Mouse (Mus musculus) liver, embryonic 16.5 days (tissue): ENCODE measurements at regions not wholly inside any gene's neighbourhood (a gene's known extent, or its start where the extent isn't known, plus 50 kb on each side); places are given as distances from the start of the nearest gene placed in this dataset.

Experiments used
- ATAC-seq: fragments of 200-750 bp; cut with Nextera tagmentation; 2 replicates; pipeline ENCODE4 v1.8.0; 2017; ENCODE audit warnings: low read depth, mild to moderate bottlenecking, moderate number of reproducible peaks, moderate library complexity
- H3K27ac ChIP-seq: fragments of 300-500 bp; sonication (generic); 2 replicates; pipeline ENCODE4 v1.5.1; 2014; ENCODE audit warnings: mild to moderate bottlenecking, low read length
- H3K27me3 ChIP-seq: fragments of 300-500 bp; sonication (generic); 2 replicates; pipeline ENCODE4 v1.6.1; 2014; ENCODE audit warnings: low read depth, low read length, mixed read lengths; ENCODE audit not compliant: control insufficient read depth, insufficient read depth
- H3K36me3 ChIP-seq: fragments of 300-500 bp; sonication (generic); 2 replicates; pipeline ENCODE4 v1.6.1; 2014; ENCODE audit warnings: mild to moderate bottlenecking; ENCODE audit not compliant: control insufficient read depth, insufficient read depth
- H3K4me1 ChIP-seq: fragments of 300-500 bp; sonication (generic); 2 replicates; pipeline ENCODE4 v1.6.1; 2014; ENCODE audit warnings: low read depth, low read length, mixed read lengths; ENCODE audit not compliant: control insufficient read depth
- H3K4me2 ChIP-seq: fragments of 300-500 bp; sonication (generic); 2 replicates; pipeline ENCODE4 v1.6.1; 2014; ENCODE audit warnings: low read depth, low read length, mixed read lengths
- H3K4me3 ChIP-seq: fragments of 300-500 bp; sonication (generic); 2 replicates; pipeline ENCODE4 v1.5.1; 2014; ENCODE audit warnings: low read depth, mild to moderate bottlenecking, low read length
- H3K9ac ChIP-seq: fragments of 300-500 bp; sonication (generic); 2 replicates; pipeline ENCODE4 v1.6.1; 2014; ENCODE audit warnings: low read depth, low read length
- H3K9me3 ChIP-seq: fragments of 300-500 bp; sonication (generic); replicated peaks from 2 replicates; pipeline ENCODE4 v1.6.1; 2016; ENCODE audit warnings: low read length; ENCODE audit not compliant: control insufficient read depth
- WGBS: fragments of 180-500 bp; shearing (Covaris S2); extraction: QIAGEN DNeasy Blood & Tissue Kit; methylation state at CpG from one replicate; pipeline ENCODE4 v1.1.7; 2014; ENCODE audit not compliant: insufficient replicate concordance; 5-methylcytosine and 5-hydroxymethylcytosine counted together

- Histone ChIP-seq H3K27me3 (no peaks in the 10 kb centered on the region), H3K4me1 (no peaks in the 10 kb centered on the region), H3K9ac (no peak overlapping the region), H3K4me2 (no peak overlapping the region), H3K9me3 (no peaks in the 10 kb centered on the region), H3K27ac (no peak overlapping the region), H3K36me3 (no peaks in the 10 kb centered on the region), H3K4me3 (no peak overlapping the region)
- no peak for ATAC-seq
- 60% methylated on average over 4 of the region's 4 CpGs for WGBS
Observed at GRCm38 (mm10) chr11:48250678-48251317, 262.0 kb upstream of the Sgcd start.

GRCm38 (mm10) chr11:48249315-48249714 is 260.5 kb upstream of the Sgcd start:
- 39% methylated on average over 1 of the region's 1 CpGs for WGBS
- Histone ChIP-seq H3K27me3 (no peaks in the 10 kb centered on the region), H3K27ac (no peak overlapping the region), H3K4me2 (no peak overlapping the region), H3K4me1 (no peaks in the 10 kb centered on the region), H3K4me3 (no peak overlapping the region), H3K9ac (no peak overlapping the region), H3K36me3 (no peaks in the 10 kb centered on the region), H3K9me3 (no peaks in the 10 kb centered on the region)
- no peak for ATAC-seq

GRCm38 (mm10) chr11:48221156-48221555 is 232.4 kb upstream of the Sgcd start:
- no peak for ATAC-seq
- H3K27ac ChIP-seq = no peak overlapping the region
- no peaks in the 10 kb centered on the region for H3K27me3 ChIP-seq
- H3K4me1 ChIP-seq = no peaks in the 10 kb centered on the region
- H3K9ac ChIP-seq = no peak overlapping the region
- no peak overlapping the region for H3K4me3 ChIP-seq
- no peak overlapping the region for H3K4me2 ChIP-seq
- WGBS = 53% methylated on average over 4 of the region's 4 CpGs
- no peaks in the 10 kb centered on the region for H3K9me3 ChIP-seq
- H3K36me3 ChIP-seq = no peaks in the 10 kb centered on the region

- H3K4me2 ChIP-seq = no peak overlapping the region
- WGBS = 40% methylated on average over 1 of the region's 1 CpGs
- H3K9ac ChIP-seq = no peak overlapping the region
Observed at GRCm38 (mm10) chr11:48219157-48219556, 230.4 kb upstream of the Sgcd start.

GRCm38 (mm10) chr11:48216762-48217161 is 228.0 kb upstream of the Sgcd start:
- ATAC-seq = no peak
- H3K4me3 ChIP-seq = no peak overlapping the region
- H3K9me3 ChIP-seq = no peaks in the 10 kb centered on the region
- H3K27me3 ChIP-seq = no peaks in the 10 kb centered on the region
- 45% methylated on average over 2 of the region's 2 CpGs for WGBS
- no peaks in the 10 kb centered on the region for H3K4me1 ChIP-seq
- no peaks in the 10 kb centered on the region for H3K36me3 ChIP-seq
- no peak overlapping the region for H3K4me2 ChIP-seq
- H3K9ac ChIP-seq = no peak overlapping the region
- no peak overlapping the region for H3K27ac ChIP-seq

More at GRCm38 (mm10) chr11:48219157-48219556, 230.4 kb upstream of the Sgcd start:
- Histone ChIP-seq H3K27me3 (no peaks in the 10 kb centered on the region), H3K9me3 (no peaks in the 10 kb centered on the region), H3K4me3 (no peak overlapping the region), H3K36me3 (no peaks in the 10 kb centered on the region), H3K4me1 (no peaks in the 10 kb centered on the region), H3K27ac (no peak overlapping the region)
- no peak for ATAC-seq

- Histone ChIP-seq H3K4me2 (no peak overlapping the region), H3K9ac (no peak overlapping the region), H3K27ac (no peak overlapping the region), H3K9me3 (no peaks in the 10 kb centered on the region), H3K4me3 (no peak overlapping the region), H3K4me1 (no peaks in the 10 kb centered on the region), H3K36me3 (no peaks in the 10 kb centered on the region), H3K27me3 (no peaks in the 10 kb centered on the region)
- 49% methylated on average over 4 of the region's 4 CpGs for WGBS
- ATAC-seq = no peak
Observed at GRCm38 (mm10) chr11:48186604-48187003, 197.8 kb upstream of the Sgcd start.

GRCm38 (mm10) chr11:48178943-48179342 is 190.2 kb upstream of the Sgcd start:
- H3K27ac ChIP-seq = no peak overlapping the region
- no peak overlapping the region for H3K4me3 ChIP-seq
- ATAC-seq = no peak
- no peak overlapping the region for H3K9ac ChIP-seq
- no peaks in the 10 kb centered on the region for H3K4me1 ChIP-seq
- H3K4me2 ChIP-seq = no peak overlapping the region
- no peaks in the 10 kb centered on the region for H3K27me3 ChIP-seq
- H3K9me3 ChIP-seq = no peaks in the 10 kb centered on the region
- no peaks in the 10 kb centered on the region for H3K36me3 ChIP-seq

GRCm38 (mm10) chr11:48178174-48178573 is 189.4 kb upstream of the Sgcd start:
- H3K27me3 ChIP-seq = no peaks in the 10 kb centered on the region
- H3K4me1 ChIP-seq = no peaks in the 10 kb centered on the region
- WGBS = 27% methylated on average over 3 of the region's 3 CpGs
- H3K9ac ChIP-seq = no peak overlapping the region
- H3K27ac ChIP-seq = no peak overlapping the region
- no peaks in the 10 kb centered on the region for H3K36me3 ChIP-seq
- no peak overlapping the region for H3K4me2 ChIP-seq
- no peaks in the 10 kb centered on the region for H3K9me3 ChIP-seq
- H3K4me3 ChIP-seq = no peak overlapping the region
- no peak for ATAC-seq

GRCm38 (mm10) chr11:48176451-48176850 is 187.7 kb upstream of the Sgcd start:
- H3K4me1 ChIP-seq = no peaks in the 10 kb centered on the region
- H3K4me2 ChIP-seq = no peak overlapping the region
- 39% methylated on average over 4 of the region's 4 CpGs for WGBS
- no peak overlapping the region for H3K9ac ChIP-seq
- H3K27ac ChIP-seq = no peak overlapping the region
- no peaks in the 10 kb centered on the region for H3K9me3 ChIP-seq
- H3K4me3 ChIP-seq = no peak overlapping the region
- no peak for ATAC-seq
- no peaks in the 10 kb centered on the region for H3K36me3 ChIP-seq
- no peaks in the 10 kb centered on the region for H3K27me3 ChIP-seq
